Mouse (Mus musculus): ENCODE data around the gene Usp32. TPM values are rescaled to one million over a fixed set of nuclear protein-coding genes. Genes with fewer than 3 reads are reported as not detected.

Usp32 gene
- total RNA-seq (2021), result 100 to 1,000 TPM; 122 to 126 TPM
- long read RNA-seq, experiment 1, full-length matches to known transcripts, result 14 of 37 reads
- long read RNA-seq, experiment 1, partial matches to known transcripts, result 15 of 37 reads
- long read RNA-seq, experiment 1, other reads (novel, unspliced or antisense), result 8 of 37 reads
- long read RNA-seq, experiment 2, full-length matches to known transcripts, result 9 of 33 reads
- long read RNA-seq, experiment 2, partial matches to known transcripts, result 17 of 33 reads
- long read RNA-seq, experiment 2, other reads (novel, unspliced or antisense), result 7 of 33 reads

- H3K4me3 ChIP-seq, result peak within 1 kb of the TSS; percentile 84
- TF ChIP-seq CTCF (IDR thresholded peaks at IDR 0.05), result no peak; the same call in none of the 2 replicates
- H3K27ac ChIP-seq, result peak within 1 kb of the TSS; percentile 91
- intact Hi-C loops (cut with DNase I), result loop anchor here (5.0 kb wide), 2 partner anchors 172 to 268 kb away; partner anchors contain the start of genes Ggnbp2 and Ppm1d
- DNase-seq (ENCODE audit: extremely low spot score in 1 of 2, low spot score in 2 of 2), result peak; percentile 96 to 97
These were observed at the start of gene Usp32 for GRCm38 (mm10) chr11:85139581-85140540. TSS of gene Usp32 (minus strand) at chr11:85140161.

DNA sequence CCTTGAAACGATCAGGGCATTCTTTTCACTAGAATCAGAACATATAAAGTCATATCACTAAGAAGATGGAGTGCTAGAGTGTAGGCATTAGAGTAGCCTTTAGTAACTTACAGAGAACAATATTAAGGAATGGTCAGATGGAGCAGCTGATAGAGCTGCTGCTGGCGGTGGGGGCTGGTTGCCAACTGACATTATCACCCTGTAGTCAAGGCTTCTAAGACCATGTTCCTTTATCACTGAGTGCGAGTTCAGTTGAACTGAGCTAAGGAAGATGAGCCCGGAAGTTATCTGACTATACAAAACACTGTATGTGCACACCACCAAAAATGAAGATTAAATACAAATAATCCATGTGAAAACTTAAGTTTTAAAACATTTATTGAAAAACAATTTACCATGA, 49.1 kb upstream of the Usp32 start:
- H3K4me3 ChIP-seq, result no peak overlapping the region
- TF ChIP-seq CTCF (IDR thresholded peaks at IDR 0.05), result no peak
- intact Hi-C loops (cut with DNase I), result no loop called here
- no peak overlapping the region for H3K27ac ChIP-seq
- no peak for DNase-seq (ENCODE audit: extremely low spot score in 1 of 2, low spot score in 2 of 2)

- no peak for DNase-seq (ENCODE audit: extremely low spot score in 1 of 2, low spot score in 2 of 2)
- intact Hi-C loops (cut with DNase I), result no loop called here
- no peak for TF ChIP-seq CTCF (IDR thresholded peaks at IDR 0.05)
- Histone ChIP-seq H3K27ac (no peak overlapping the region), H3K4me3 (no peak overlapping the region)
These were observed 44.9 kb upstream of the Usp32 start for GRCm38 (mm10) chr11:85184839-85185238.

GRCm38 (mm10) chr11:85184082-85184481, 44.1 kb upstream of the Usp32 start:
- Histone ChIP-seq H3K27ac (no peak overlapping the region), H3K4me3 (no peak overlapping the region)
- intact Hi-C loops (cut with DNase I), result no loop called here
- peak; percentile 56 for TF ChIP-seq CTCF (IDR thresholded peaks at IDR 0.05)
- no peak for DNase-seq (ENCODE audit: extremely low spot score in 1 of 2, low spot score in 2 of 2)

- no peak for DNase-seq (ENCODE audit: extremely low spot score in 1 of 2, low spot score in 2 of 2)
- intact Hi-C loops (cut with DNase I), result loop anchor here (2.0 kb wide), 1 partner anchor 265 kb away; no protein-coding TSS in a partner anchor
- peak overlapping the region; percentile 55 for H3K4me3 ChIP-seq
- no peak overlapping the region for H3K27ac ChIP-seq
- TF ChIP-seq CTCF (IDR thresholded peaks at IDR 0.05), result no peak
These were observed 43.4 kb upstream of the Usp32 start for GRCm38 (mm10) chr11:85183284-85183779.

DNA sequence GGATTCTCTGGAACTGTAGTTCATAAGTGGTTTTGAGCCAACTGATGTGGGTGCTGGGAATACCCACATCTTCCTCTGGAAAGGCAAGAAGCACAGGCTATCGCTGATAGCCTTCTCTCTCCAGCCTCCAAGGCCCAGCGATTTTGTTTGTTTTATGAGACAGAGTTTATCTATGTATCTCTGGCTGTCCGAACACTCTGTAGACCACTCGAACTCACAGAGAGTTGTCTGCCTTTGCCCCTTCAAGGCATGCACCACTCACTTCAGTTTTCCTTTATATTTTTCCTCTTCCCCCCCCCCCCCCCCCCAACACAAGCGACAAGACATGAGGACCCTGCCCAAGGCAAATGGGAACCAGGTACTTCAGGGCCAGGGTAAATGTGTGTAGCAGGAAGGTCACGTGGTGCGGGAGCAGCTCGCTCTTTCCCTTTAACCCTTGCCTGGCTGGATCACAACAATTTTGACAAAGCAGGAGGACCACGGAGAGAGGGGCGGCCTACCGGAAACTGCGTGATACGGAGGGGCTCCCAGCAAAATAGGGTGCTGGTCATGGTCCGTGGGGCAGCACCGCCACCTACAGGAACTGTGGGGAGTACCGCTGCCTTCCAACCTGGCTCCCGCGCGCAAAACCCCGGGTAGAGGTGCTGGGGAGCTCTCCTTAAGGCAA, 42.8 kb upstream of the Usp32 start:
- peak; percentile 78 for TF ChIP-seq CTCF (IDR thresholded peaks at IDR 0.05)
- intact Hi-C loops (cut with DNase I), result loop anchor here (2.0 kb wide), 1 partner anchor 264 kb away; no protein-coding TSS in a partner anchor
- H3K27ac ChIP-seq, result no peak overlapping the region
- peak overlapping the region; percentile 55 for H3K4me3 ChIP-seq
- peak; percentile 67 to 76 for DNase-seq (ENCODE audit: extremely low spot score in 1 of 2, low spot score in 2 of 2)

DNA sequence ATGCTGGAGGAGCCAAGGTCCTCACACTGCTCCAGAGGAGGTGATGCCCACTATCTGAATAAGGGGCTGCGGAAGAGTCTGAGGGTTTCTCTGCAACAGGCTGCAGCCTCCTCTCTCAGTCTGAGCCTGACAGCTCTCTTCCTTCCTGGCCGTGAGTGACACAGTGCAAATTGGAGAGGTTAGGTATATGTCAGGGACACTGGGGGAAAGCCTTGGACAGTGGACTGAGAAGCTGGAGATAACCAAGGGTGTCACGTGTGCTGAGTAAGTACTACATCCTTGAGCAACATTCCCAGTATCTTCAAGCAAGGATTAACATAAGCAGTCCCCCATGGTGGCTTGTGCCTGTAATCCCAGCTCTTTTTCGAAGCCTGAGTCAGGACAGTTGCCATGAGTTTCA, 38.5 kb upstream of the Usp32 start:
- DNase-seq (ENCODE audit: extremely low spot score in 1 of 2, low spot score in 2 of 2), result no peak
- TF ChIP-seq CTCF (IDR thresholded peaks at IDR 0.05), result no peak
- intact Hi-C loops (cut with DNase I), result no loop called here
- Histone ChIP-seq H3K27ac (no peak overlapping the region), H3K4me3 (no peak overlapping the region)

DNA sequence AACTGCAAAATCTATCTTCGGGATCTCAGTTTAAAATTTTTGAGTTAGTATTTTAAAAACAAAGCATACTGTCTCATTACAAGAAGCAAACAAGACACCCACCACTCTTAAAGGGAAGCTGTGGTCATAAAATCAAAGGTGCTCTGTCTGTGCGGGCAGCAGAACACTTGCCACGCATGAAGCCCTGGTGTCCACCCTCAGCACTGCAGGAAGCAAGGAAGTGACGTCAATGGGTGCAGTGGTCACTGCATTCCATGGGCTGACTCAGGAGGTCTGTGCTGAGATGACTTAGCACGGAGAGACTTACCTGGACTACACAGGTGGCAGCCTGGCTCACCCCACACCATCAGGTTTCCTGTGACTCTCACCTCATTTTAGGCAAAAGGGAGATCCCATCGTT, 37.8 kb upstream of the Usp32 start:
- no peak for TF ChIP-seq CTCF (IDR thresholded peaks at IDR 0.05)
- H3K4me3 ChIP-seq, result no peak overlapping the region
- no peak for DNase-seq (ENCODE audit: extremely low spot score in 1 of 2, low spot score in 2 of 2)
- H3K27ac ChIP-seq, result no peak overlapping the region
- intact Hi-C loops (cut with DNase I), result no loop called here

DNA sequence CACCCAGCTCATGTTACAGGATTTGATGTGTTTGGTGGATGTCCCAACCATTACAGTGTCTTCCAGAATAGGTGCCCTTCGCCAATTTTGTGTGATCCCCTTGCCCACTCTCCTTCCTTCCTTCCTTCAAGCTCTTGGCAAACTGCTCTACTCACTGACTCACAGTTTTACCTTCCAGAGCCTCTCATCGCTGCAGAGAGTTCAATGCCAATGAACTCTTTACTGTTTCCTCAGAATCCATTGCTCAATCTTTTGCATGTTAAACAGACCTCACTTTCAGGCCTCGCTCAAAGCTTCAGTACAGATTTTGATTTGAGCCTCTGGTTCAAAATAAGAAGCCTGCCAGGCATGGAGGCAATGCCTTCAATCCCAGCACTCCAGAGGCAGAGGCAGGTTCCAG, 36.0 kb upstream of the Usp32 start:
- Histone ChIP-seq H3K27ac (no peak overlapping the region), H3K4me3 (no peak overlapping the region)
- intact Hi-C loops (cut with DNase I), result no loop called here
- TF ChIP-seq CTCF (IDR thresholded peaks at IDR 0.05), result no peak
- no peak for DNase-seq (ENCODE audit: extremely low spot score in 1 of 2, low spot score in 2 of 2)

DNA sequence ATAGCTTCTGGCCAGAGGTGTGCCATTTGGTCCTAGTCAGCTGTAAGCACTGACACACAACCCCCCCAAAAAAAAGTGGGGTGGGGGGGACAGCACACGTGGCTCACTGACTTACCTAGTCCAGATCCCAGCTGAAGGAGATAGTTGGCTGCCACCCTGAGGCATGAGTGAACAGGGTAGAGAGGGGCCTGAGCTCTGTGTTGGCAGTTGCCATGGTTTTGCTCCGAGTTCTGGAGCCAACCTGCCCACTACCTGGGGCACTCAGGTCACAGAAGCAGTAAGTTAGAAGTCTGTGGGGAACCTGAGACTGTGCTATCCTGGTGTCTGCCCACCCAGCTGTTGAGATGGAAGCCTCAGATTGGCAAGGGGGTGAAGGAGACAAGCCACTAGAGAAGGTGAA, 30.9 kb upstream of the Usp32 start:
- Histone ChIP-seq H3K27ac (no peak overlapping the region), H3K4me3 (no peak overlapping the region)
- no peak for DNase-seq (ENCODE audit: extremely low spot score in 1 of 2, low spot score in 2 of 2)
- intact Hi-C loops (cut with DNase I), result loop anchor here (1.0 kb wide), 1 partner anchor 90 kb away; no protein-coding TSS in a partner anchor
- TF ChIP-seq CTCF (IDR thresholded peaks at IDR 0.05), result no peak

DNA sequence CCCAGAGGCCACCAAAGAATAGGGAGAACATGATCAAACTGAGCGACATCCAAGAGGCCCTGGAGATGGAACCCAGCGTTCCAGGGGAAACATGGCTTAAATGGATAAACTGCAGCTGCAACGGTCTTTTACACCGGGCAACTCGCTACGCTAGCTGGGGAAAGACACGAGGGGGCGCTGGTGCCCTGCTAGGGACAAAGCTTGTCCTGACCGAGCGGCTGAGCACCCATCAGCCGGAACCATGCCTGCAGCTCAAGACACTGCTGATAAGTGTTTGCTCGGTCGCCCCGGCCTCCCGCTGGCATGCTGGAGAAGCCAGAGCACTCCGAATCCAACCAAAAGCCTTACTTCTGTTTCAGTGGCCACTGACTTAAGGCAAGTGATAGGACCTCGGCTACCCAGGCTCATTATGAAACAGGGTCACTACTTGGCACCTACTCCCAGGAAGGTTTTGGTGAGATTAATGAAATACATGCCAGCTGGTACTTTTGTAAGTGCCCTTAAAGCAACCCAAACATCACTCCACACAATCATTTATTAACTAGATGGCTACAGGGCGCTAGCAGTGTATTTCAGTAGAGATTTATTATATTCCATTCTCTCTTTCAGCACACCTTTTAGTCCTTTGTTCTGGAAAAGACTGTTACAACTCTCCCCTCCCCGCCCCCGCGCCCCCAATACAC, 30.2 kb upstream of the Usp32 start, which contains the start of gene 1700125H20Rik:
1700125H20Rik (plus strand) TSS at position 347 of the 683 bp plus-strand sequence.
- peak within 1 kb of the TSS; percentile 34 for H3K4me3 ChIP-seq
- peak; percentile 79 to 91 for DNase-seq (ENCODE audit: extremely low spot score in 1 of 2, low spot score in 2 of 2)
- intact Hi-C loops (cut with DNase I), result loop anchor here (1.0 kb wide), 1 partner anchor 91 kb away; no protein-coding TSS in a partner anchor
- H3K27ac ChIP-seq, result no peak within 1 kb of the TSS
- TF ChIP-seq CTCF (IDR thresholded peaks at IDR 0.05), result peak; percentile 93
